17 mouse cellular contexts compared by ENCODE assay signal in the genomic region with DNA sequence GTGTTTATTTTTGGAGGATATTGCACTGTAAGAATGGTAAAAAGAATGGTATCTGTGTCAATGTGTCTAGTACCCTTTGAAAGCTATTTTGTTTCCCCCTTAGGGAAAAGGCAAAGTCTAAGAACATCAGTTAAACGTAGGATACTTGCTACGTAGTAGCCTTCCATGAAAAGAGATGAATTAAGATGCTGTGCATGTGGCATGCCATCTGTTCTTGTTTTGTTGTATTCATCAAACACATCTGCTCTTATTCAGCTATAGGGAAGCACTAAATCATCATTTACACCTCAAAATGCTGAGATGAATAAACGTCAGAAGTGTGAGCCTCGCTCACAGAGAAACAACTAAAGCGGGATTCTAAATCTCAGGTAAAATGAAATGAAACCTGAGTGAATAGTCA.
DNase-seq lines count a peak whose midpoint lies in the region; ATAC-seq lines count a peak whose summit lies in the region.
"Had no signal": no experiment of that assay in that cellular context is flagged by ENCODE, and none has a peak within 500 bp of the region (broad histone marks: within the 10 kb centered on the region; RNA-seq: fewer than 3 reads in every experiment).

No protein-coding gene starts in this region.

- DNase-seq in frontal cortex, postnatal 36 days (ENCODE audit: low spot score in 2 of 2): peak; percentile 11 to 59
- DNase-seq in frontal cortex, postnatal 25 days (ENCODE audit: low spot score in 2 of 2): no peak
- DNase-seq in neural tube, embryonic 11.5 days (ENCODE audit: low spot score): no peak
- no peak for DNase-seq in neural tube, embryonic 10.5 days (ENCODE audit: extremely low spot score, low spot score)
- DNase-seq in urinary bladder, postnatal 10 days (ENCODE audit: low spot score): no peak
- no peak for DNase-seq in gastrocnemius, postnatal 10 days
- DNase-seq: adrenal gland, adult 2 months; cerebellum, adult 11 months; kidney, postnatal 36 days; lung, embryonic 14.5 days; spleen, adult 18-20 months had no signal

- no peak overlapping the region for H3K27ac ChIP-seq in neural tube, embryonic 11.5 days (ENCODE audit: low read depth, low read length)
- no peak overlapping the region for H3K27ac ChIP-seq in forebrain, embryonic 16.5 days (ENCODE audit: low read length)
- no peak overlapping the region for H3K27ac ChIP-seq in neural tube, embryonic 13.5 days (replicated peaks)
- H3K27ac ChIP-seq: intestine, embryonic 15.5 days had no signal

- no peak overlapping the region for H3K4me2 ChIP-seq in neural tube, embryonic 11.5 days (ENCODE audit: low read depth)
- H3K4me2 ChIP-seq in forebrain, embryonic 16.5 days (ENCODE audit: low read length): no peak overlapping the region
- H3K4me2 ChIP-seq in neural tube, embryonic 13.5 days: no peak overlapping the region
- H3K4me2 ChIP-seq: intestine, embryonic 15.5 days; lung, embryonic 14.5 days had no signal

- no peaks in the 10 kb centered on the region for H3K4me1 ChIP-seq in neural tube, embryonic 11.5 days (ENCODE audit: control insufficient read depth, insufficient read depth, low read length)
- no peaks in the 10 kb centered on the region for H3K4me1 ChIP-seq in forebrain, embryonic 16.5 days (replicated peaks; ENCODE audit: control insufficient read depth, insufficient read depth, low read length)
- H3K4me1 ChIP-seq in neural tube, embryonic 13.5 days (replicated peaks): no peaks in the 10 kb centered on the region
- H3K4me1 ChIP-seq: intestine, embryonic 15.5 days; megakaryocyte, embryonic 14.5 days had no signal

- H3K9me3 ChIP-seq in neural tube, embryonic 11.5 days (ENCODE audit: control insufficient read depth, low read length): no peaks in the 10 kb centered on the region
- H3K9me3 ChIP-seq in forebrain, embryonic 16.5 days (ENCODE audit: control insufficient read depth, low read length): no peaks in the 10 kb centered on the region
- H3K9me3 ChIP-seq in neural tube, embryonic 13.5 days: no peaks in the 10 kb centered on the region
- H3K9me3 ChIP-seq: intestine, embryonic 15.5 days; megakaryocyte, embryonic 14.5 days had no signal

- no peak overlapping the region for H3K9ac ChIP-seq in neural tube, embryonic 11.5 days (ENCODE audit: low read length)
- H3K9ac ChIP-seq in forebrain, embryonic 16.5 days (replicated peaks; ENCODE audit: low read depth, low read length): no peak overlapping the region
- H3K9ac ChIP-seq in neural tube, embryonic 13.5 days: no peak overlapping the region
- H3K9ac ChIP-seq: intestine, embryonic 15.5 days; lung, embryonic 14.5 days had no signal

- H3K36me3 ChIP-seq in neural tube, embryonic 11.5 days (ENCODE audit: control insufficient read depth, insufficient read depth, low read length): no peaks in the 10 kb centered on the region
- H3K36me3 ChIP-seq in forebrain, embryonic 16.5 days (ENCODE audit: control insufficient read depth, insufficient read depth): no peaks in the 10 kb centered on the region
- no peaks in the 10 kb centered on the region for H3K36me3 ChIP-seq in neural tube, embryonic 13.5 days
- H3K36me3 ChIP-seq: intestine, embryonic 15.5 days had no signal

- no peaks in the 10 kb centered on the region for H3K27me3 ChIP-seq in neural tube, embryonic 11.5 days (ENCODE audit: control insufficient read depth, insufficient read depth, low read length)
- H3K27me3 ChIP-seq in forebrain, embryonic 16.5 days (replicated peaks; ENCODE audit: control insufficient read depth, insufficient read depth, low read length): no peaks in the 10 kb centered on the region
- H3K27me3 ChIP-seq in neural tube, embryonic 13.5 days: no peaks in the 10 kb centered on the region
- H3K27me3 ChIP-seq: intestine, embryonic 15.5 days; megakaryocyte, embryonic 14.5 days; Patski had no signal

- 65% methylated on average over 5 of the region's 5 CpGs for WGBS in neural tube, embryonic 11.5 days
- WGBS in forebrain, embryonic 16.5 days: 33% methylated on average over 5 of the region's 5 CpGs
- 39% methylated on average over 5 of the region's 5 CpGs for WGBS in neural tube, embryonic 13.5 days

- ATAC-seq in neural tube, embryonic 11.5 days (ENCODE audit: insufficient read depth, low FRiP score, low TSS enrichment): peak; percentile 43; the same call in 1 of the 2 replicates
- peak; percentile 93 for ATAC-seq in forebrain, embryonic 16.5 days
- ATAC-seq in neural tube, embryonic 13.5 days (ENCODE audit: low read depth): peak; percentile 76
- ATAC-seq: CD4-positive, CD25-positive, alpha-beta regulatory T cell, adult 4 months; intestine, embryonic 15.5 days; Patski had no signal

- H3K4me3 ChIP-seq in neural tube, embryonic 11.5 days (ENCODE audit: low read depth, low read length): no peak overlapping the region
- no peak overlapping the region for H3K4me3 ChIP-seq in forebrain, embryonic 16.5 days (replicated peaks; ENCODE audit: low read length)
- no peak overlapping the region for H3K4me3 ChIP-seq in neural tube, embryonic 13.5 days
- H3K4me3 ChIP-seq: intestine, embryonic 15.5 days; megakaryocyte, embryonic 14.5 days had no signal

Comparison
In these comparisons a context has a peak if more than half of its experiments do, and no peak if none do; other contexts are left out.
1. DNase-seq: peak in frontal cortex, postnatal 36 days (2 of 2); none in frontal cortex, postnatal 25 days (0 of 2), neural tube, embryonic 11.5 days (single experiment), neural tube, embryonic 10.5 days (single experiment), urinary bladder, postnatal 10 days (single experiment) and gastrocnemius, postnatal 10 days (single experiment).
2. ATAC-seq: peak in every context shown above with its lines; median percentile 93 in forebrain, embryonic 16.5 days; 76 in neural tube, embryonic 13.5 days; 43 in neural tube, embryonic 11.5 days.